Mouse (Mus musculus): Measurements from ENCODE around the gene Ndc1. TPM values are rescaled to one million over a fixed set of nuclear protein-coding genes. Genes with fewer than 3 reads are reported as not detected.

The Ndc1 gene
- polyA plus RNA-seq, 1 experiment from 2014 or later: 34.0 TPM

- DNase-seq (ENCODE audit: low spot score): peak; percentile 67
- peak overlapping the region; percentile 5; the same call in 1 of the 2 replicates for H3K4me3 ChIP-seq (ENCODE audit: low read depth, low read length)
- no peak overlapping the region for H3K9ac ChIP-seq (ENCODE audit: low read depth, low read length)
- H3K4me1 ChIP-seq (ENCODE audit: control insufficient read depth, insufficient read depth, low read length): peaks cover 5% of the 10 kb centered on the region; the same call in 1 of the 2 replicates
- 5% methylated on average over 14 of the region's 14 CpGs for WGBS
- ATAC-seq (ENCODE audit: low read depth): peak; percentile 45; the same call in 1 of the 2 replicates
- no peaks in the 10 kb centered on the region for H3K27me3 ChIP-seq (replicated peaks; ENCODE audit: control insufficient read depth, insufficient read depth, low read length)
- H3K9me3 ChIP-seq (ENCODE audit: control insufficient read depth, low read length): no peaks in the 10 kb centered on the region
- H3K4me2 ChIP-seq (ENCODE audit: low read depth, low read length): peak overlapping the region; percentile 40
- H3K36me3 ChIP-seq (ENCODE audit: control insufficient read depth, insufficient read depth, low read length): 0 out of 2 replicates have a peak, but pooled peaks cover 7% of the 10 kb centered on the region
- H3K27ac ChIP-seq (replicated peaks; ENCODE audit: low read depth, low read length): no peak overlapping the region
These were observed 54.1 kb downstream of the Ndc1 start for GRCm38 (mm10) chr4:107421711-107422110.

GRCm38 (mm10) chr4:107422176-107422575 lies 54.6 kb downstream of the Ndc1 start:
- H3K4me1 ChIP-seq (ENCODE audit: control insufficient read depth, insufficient read depth, low read length): peaks cover 5% of the 10 kb centered on the region; the same call in 1 of the 2 replicates
- no peak overlapping the region for H3K4me3 ChIP-seq (ENCODE audit: low read depth, low read length)
- H3K9me3 ChIP-seq (ENCODE audit: control insufficient read depth, low read length): no peaks in the 10 kb centered on the region
- ATAC-seq (ENCODE audit: low read depth) (peak; percentile 60; the same call in 1 of the 2 replicates), DNase-seq (ENCODE audit: low spot score) (peak; percentile 72)
- H3K27ac ChIP-seq (replicated peaks; ENCODE audit: low read depth, low read length): no peak overlapping the region
- no peak overlapping the region for H3K4me2 ChIP-seq (ENCODE audit: low read depth, low read length)
- 0 out of 2 replicates have a peak, but pooled peaks cover 7% of the 10 kb centered on the region for H3K36me3 ChIP-seq (ENCODE audit: control insufficient read depth, insufficient read depth, low read length)
- WGBS: 19% methylated on average over 6 of the region's 6 CpGs
- no peaks in the 10 kb centered on the region for H3K27me3 ChIP-seq (replicated peaks; ENCODE audit: control insufficient read depth, insufficient read depth, low read length)
- no peak overlapping the region for H3K9ac ChIP-seq (ENCODE audit: low read depth, low read length)

- H3K4me2 ChIP-seq (ENCODE audit: low read depth, low read length): no peak overlapping the region
- DNase-seq (ENCODE audit: low spot score) (no peak), ATAC-seq (ENCODE audit: low read depth) (no peak)
- peaks cover 5% of the 10 kb centered on the region; the same call in 1 of the 2 replicates for H3K4me1 ChIP-seq (ENCODE audit: control insufficient read depth, insufficient read depth, low read length)
- H3K27ac ChIP-seq (replicated peaks; ENCODE audit: low read depth, low read length): no peak overlapping the region
- 93% methylated on average over 12 of the region's 12 CpGs for WGBS
- no peak overlapping the region for H3K9ac ChIP-seq (ENCODE audit: low read depth, low read length)
- no peaks in the 10 kb centered on the region for H3K27me3 ChIP-seq (replicated peaks; ENCODE audit: control insufficient read depth, insufficient read depth, low read length)
- H3K4me3 ChIP-seq (ENCODE audit: low read depth, low read length): no peak overlapping the region
- no peaks in the 10 kb centered on the region for H3K9me3 ChIP-seq (ENCODE audit: control insufficient read depth, low read length)
- no peaks in the 10 kb centered on the region for H3K36me3 ChIP-seq (ENCODE audit: control insufficient read depth, insufficient read depth, low read length)
These were observed 58.0 kb downstream of the Ndc1 start for GRCm38 (mm10) chr4:107425616-107426015.

GRCm38 (mm10) chr4:107426631-107427030 lies 59.0 kb downstream of the Ndc1 start:
- Histone ChIP-seq H3K27me3 (replicated peaks; ENCODE audit: control insufficient read depth, insufficient read depth, low read length) (no peaks in the 10 kb centered on the region), H3K36me3 (ENCODE audit: control insufficient read depth, insufficient read depth, low read length) (no peaks in the 10 kb centered on the region), H3K9me3 (ENCODE audit: control insufficient read depth, low read length) (no peaks in the 10 kb centered on the region), H3K4me1 (ENCODE audit: control insufficient read depth, insufficient read depth, low read length) (peaks cover 3% of the 10 kb centered on the region; the same call in 1 of the 2 replicates), H3K4me2 (ENCODE audit: low read depth, low read length) (no peak overlapping the region), H3K4me3 (ENCODE audit: low read depth, low read length) (no peak overlapping the region), H3K9ac (ENCODE audit: low read depth, low read length) (no peak overlapping the region), H3K27ac (replicated peaks; ENCODE audit: low read depth, low read length) (no peak overlapping the region)
- DNase-seq (ENCODE audit: low spot score): no peak
- WGBS: 76% methylated on average over 9 of the region's 9 CpGs
- no peak for ATAC-seq (ENCODE audit: low read depth)

GRCm38 (mm10) chr4:107432717-107433116 lies 65.1 kb downstream of the Ndc1 start:
- peak; percentile 48 for DNase-seq (ENCODE audit: low spot score)
- Histone ChIP-seq H3K9ac (ENCODE audit: low read depth, low read length) (no peak overlapping the region), H3K27ac (replicated peaks; ENCODE audit: low read depth, low read length) (no peak overlapping the region), H3K4me2 (ENCODE audit: low read depth, low read length) (no peak overlapping the region), H3K27me3 (replicated peaks; ENCODE audit: control insufficient read depth, insufficient read depth, low read length) (peaks cover 47% of the 10 kb centered on the region), H3K9me3 (ENCODE audit: control insufficient read depth, low read length) (no peaks in the 10 kb centered on the region), H3K36me3 (ENCODE audit: control insufficient read depth, insufficient read depth, low read length) (no peaks in the 10 kb centered on the region), H3K4me1 (ENCODE audit: control insufficient read depth, insufficient read depth, low read length) (peaks cover 3% of the 10 kb centered on the region), H3K4me3 (ENCODE audit: low read depth, low read length) (no peak overlapping the region)
- WGBS: 79% methylated on average over 5 of the region's 5 CpGs
- no peak for ATAC-seq (ENCODE audit: low read depth)

- peak overlapping the region; percentile 97 for H3K4me2 ChIP-seq (ENCODE audit: low read depth, low read length)
- H3K9me3 ChIP-seq (ENCODE audit: control insufficient read depth, low read length): no peaks in the 10 kb centered on the region
- 6% methylated on average over 15 of the region's 15 CpGs for WGBS
- peaks cover 58% of the 10 kb centered on the region for H3K27me3 ChIP-seq (replicated peaks; ENCODE audit: control insufficient read depth, insufficient read depth, low read length)
- DNase-seq (ENCODE audit: low spot score) (no peak), ATAC-seq (ENCODE audit: low read depth) (no peak)
- H3K4me1 ChIP-seq (ENCODE audit: control insufficient read depth, insufficient read depth, low read length): peaks cover 6% of the 10 kb centered on the region
- H3K4me3 ChIP-seq (ENCODE audit: low read depth, low read length): peak overlapping the region; percentile 68
- peak overlapping the region; percentile 67 for H3K9ac ChIP-seq (ENCODE audit: low read depth, low read length)
- peak overlapping the region; percentile 55; the same call in 1 of the 2 replicates for H3K27ac ChIP-seq (replicated peaks; ENCODE audit: low read depth, low read length)
- H3K36me3 ChIP-seq (ENCODE audit: control insufficient read depth, insufficient read depth, low read length): no peaks in the 10 kb centered on the region
These were observed 66.4 kb downstream of the Ndc1 start for GRCm38 (mm10) chr4:107433998-107434355.

- WGBS: under 1% methylated on average over 38 of the region's 112 CpGs
- peak within 1 kb of the TSS; percentile 55 for H3K27ac ChIP-seq (replicated peaks; ENCODE audit: low read depth, low read length)
These were observed 67.0 kb downstream of the Ndc1 start, which contains the start of gene Glis1 for GRCm38 (mm10) chr4:107434356-107435237. Gene Glis1, plus strand, starts transcription at chr4:107434591.

GRCm38 (mm10) chr4:107435238-107435946 lies 67.8 kb downstream of the Ndc1 start:
- H3K36me3 ChIP-seq (ENCODE audit: control insufficient read depth, insufficient read depth, low read length): no peaks in the 10 kb centered on the region
- WGBS: 3% methylated on average over 43 of the region's 47 CpGs
- peak overlapping the region; percentile 55; the same call in 1 of the 2 replicates for H3K27ac ChIP-seq (replicated peaks; ENCODE audit: low read depth, low read length)
- peaks cover 9% of the 10 kb centered on the region for H3K4me1 ChIP-seq (ENCODE audit: control insufficient read depth, insufficient read depth, low read length)
- DNase-seq (ENCODE audit: low spot score) (no peak), ATAC-seq (ENCODE audit: low read depth) (no peak)
- peaks cover 66% of the 10 kb centered on the region for H3K27me3 ChIP-seq (replicated peaks; ENCODE audit: control insufficient read depth, insufficient read depth, low read length)
- H3K9me3 ChIP-seq (ENCODE audit: control insufficient read depth, low read length): no peaks in the 10 kb centered on the region
- peak overlapping the region; percentile 67 for H3K9ac ChIP-seq (ENCODE audit: low read depth, low read length)
- peak overlapping the region; percentile 97 for H3K4me2 ChIP-seq (ENCODE audit: low read depth, low read length)
- H3K4me3 ChIP-seq (ENCODE audit: low read depth, low read length): peak overlapping the region; percentile 68

More at GRCm38 (mm10) chr4:107434356-107435237, 67.0 kb downstream of the Ndc1 start, which contains the start of gene Glis1:
- peak within 1 kb of the TSS; percentile 67 for H3K9ac ChIP-seq (ENCODE audit: low read depth, low read length)
- peak within 1 kb of the TSS; percentile 68 for H3K4me3 ChIP-seq (ENCODE audit: low read depth, low read length)
- no peaks in the 10 kb centered on the region for H3K9me3 ChIP-seq (ENCODE audit: control insufficient read depth, low read length)
- H3K27me3 ChIP-seq (replicated peaks; ENCODE audit: control insufficient read depth, insufficient read depth, low read length): peaks cover 64% of the 10 kb centered on the region
- DNase-seq (ENCODE audit: low spot score) (peak; percentile 83), ATAC-seq (ENCODE audit: low read depth) (peak; percentile 88)
- peaks cover 9% of the 10 kb centered on the region for H3K4me1 ChIP-seq (ENCODE audit: control insufficient read depth, insufficient read depth, low read length)
- no peaks in the 10 kb centered on the region for H3K36me3 ChIP-seq (ENCODE audit: control insufficient read depth, insufficient read depth, low read length)
- H3K4me2 ChIP-seq (ENCODE audit: low read depth, low read length): peak within 1 kb of the TSS; percentile 97
